Mouse (Mus musculus): ENCODE results near the gene Spns3.

DNA sequence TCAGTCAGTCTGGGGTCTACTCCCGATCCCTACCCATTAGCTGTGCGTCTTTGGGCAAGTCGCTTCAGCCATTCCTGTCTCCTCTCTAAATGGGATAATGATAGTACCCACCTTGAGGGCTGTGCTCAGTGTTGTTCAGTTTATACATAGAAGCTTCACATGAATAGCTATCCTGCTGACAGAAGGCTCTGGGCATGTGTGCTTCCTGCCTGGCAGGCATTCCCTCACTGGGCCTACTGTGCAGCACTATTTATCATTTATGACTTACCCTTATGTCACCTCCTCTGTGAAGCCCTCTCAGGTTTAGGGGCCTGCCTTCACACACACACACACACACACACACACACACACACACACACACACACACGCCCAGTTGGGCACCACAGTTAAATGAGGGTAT is 50.2 kb downstream of the Spns3 start:
- no peak for TF ChIP-seq CTCF (IDR thresholded peaks at IDR 0.05; ENCODE audit: control insufficient read depth, insufficient read depth, insufficient read length)
- TF ChIP-seq MYOG (IDR thresholded peaks at IDR 0.05; ENCODE audit: control insufficient read depth, extremely low read depth, insufficient read length) = no peak
- no peak for TF ChIP-seq FOSL1 (IDR thresholded peaks at IDR 0.05; ENCODE audit: insufficient read depth, low read length, poor library complexity, severe bottlenecking)
